Mouse (Mus musculus) forebrain, embryonic 11.5 days (tissue): ENCODE measurements around the gene Slc5a4b. TPM values are rescaled to one million over a fixed set of nuclear protein-coding genes. Genes with fewer than 3 reads are reported as not detected.

Source experiments
- ATAC-seq: fragments of 200-750 bp; cut with Nextera tagmentation; replicated peaks from 2 replicates; pipeline ENCODE4 v1.8.0; 2017; ENCODE audit warnings: moderate TSS enrichment; ENCODE audit not compliant: low FRiP score
- DNase-seq: peaks from one replicate; pipeline ENCODE4 v3.0.0-alpha.2; 2017; ENCODE audit warnings: low spot score
- H3K27ac ChIP-seq: fragments of 300-500 bp; sonication (generic); 2 replicates; pipeline ENCODE4 v1.5.1; 2014; ENCODE audit warnings: low read depth, low read length
- H3K27me3 ChIP-seq: fragments of 300-500 bp; sonication (generic); 2 replicates; pipeline ENCODE4 v1.6.1; 2014; ENCODE audit warnings: mild to moderate bottlenecking, low read length, mixed read lengths; ENCODE audit not compliant: control insufficient read depth, insufficient read depth
- H3K36me3 ChIP-seq: fragments of 300-500 bp; sonication (generic); 2 replicates; pipeline ENCODE4 v1.6.1; 2014; ENCODE audit warnings: mild to moderate bottlenecking, low read length, moderate library complexity, mixed read lengths; ENCODE audit not compliant: control insufficient read depth, insufficient read depth
- H3K4me1 ChIP-seq: fragments of 300-500 bp; sonication (generic); replicated peaks from 2 replicates; pipeline ENCODE4 v1.6.1; 2014; ENCODE audit warnings: low read length, mixed read lengths; ENCODE audit not compliant: control insufficient read depth, insufficient read depth
- H3K4me2 ChIP-seq: fragments of 300-500 bp; sonication (generic); 2 replicates; pipeline ENCODE4 v1.6.1; 2014; ENCODE audit warnings: low read depth, mild to moderate bottlenecking, low read length, moderate library complexity, mixed read lengths; ENCODE audit not compliant: severe bottlenecking
- H3K4me3 ChIP-seq: fragments of 300-500 bp; sonication (generic); 2 replicates; pipeline ENCODE4 v1.5.1; 2014; ENCODE audit warnings: low read depth, low read length
- H3K9ac ChIP-seq: fragments of 300-500 bp; sonication (generic); 2 replicates; pipeline ENCODE4 v1.6.1; 2014; ENCODE audit warnings: low read length
- H3K9me3 ChIP-seq: fragments of 300-500 bp; sonication (generic); 2 replicates; pipeline ENCODE4 v1.6.1; 2016; ENCODE audit warnings: low read length, mixed read lengths; ENCODE audit not compliant: control insufficient read depth
- WGBS: fragments of 180-500 bp; shearing (Covaris S2); extraction: QIAGEN DNeasy Blood & Tissue Kit; methylation state at CpG from one replicate; pipeline ENCODE4 v1.1.7; 2014; 5-methylcytosine and 5-hydroxymethylcytosine counted together
- polyA plus RNA-seq: library from polyadenylated mRNA; unstranded; fragments of >200 nt; fragmentation: Nextera tagmentation; extraction: Ambion mirVana; gene quantifications from 2 replicates; pipeline ENCODE4 v1.2.1, GENCODE M21; 2014

The Slc5a4b gene
- not detected in 2 replicates for polyA plus RNA-seq

- H3K4me1 ChIP-seq: no peaks in the 10 kb centered on the region
- H3K4me3 ChIP-seq: no peak within 1 kb of the TSS
- H3K27ac ChIP-seq: no peak within 1 kb of the TSS
- ATAC-seq (no peak), DNase-seq (no peak)
- H3K36me3 ChIP-seq: no peaks in the 10 kb centered on the region
- no peaks in the 10 kb centered on the region for H3K27me3 ChIP-seq
- H3K4me2 ChIP-seq: no peak within 1 kb of the TSS
- 92% methylated on average over 4 of the region's 4 CpGs for WGBS
- no peak within 1 kb of the TSS for H3K9ac ChIP-seq
- no peaks in the 10 kb centered on the region for H3K9me3 ChIP-seq
Measured at GRCm38 (mm10) chr10:76110861-76111260, at the start of gene Slc5a4b. Gene Slc5a4b, minus strand, starts transcription at chr10:76110961.

GRCm38 (mm10) chr10:76158009-76158408 lies 47.2 kb upstream of the Slc5a4b start:
- no peaks in the 10 kb centered on the region for H3K27me3 ChIP-seq

GRCm38 (mm10) chr10:76157528-76157927 lies 46.8 kb upstream of the Slc5a4b start:
- no peak for DNase-seq
- Histone ChIP-seq H3K4me3 (no peak overlapping the region), H3K27ac (no peak overlapping the region), H3K4me2 (no peak overlapping the region), H3K4me1 (no peaks in the 10 kb centered on the region), H3K27me3 (no peaks in the 10 kb centered on the region), H3K9ac (no peak overlapping the region), H3K9me3 (no peaks in the 10 kb centered on the region), H3K36me3 (no peaks in the 10 kb centered on the region)
- WGBS: 83% methylated on average over 5 of the region's 5 CpGs
- no peak for ATAC-seq

More at GRCm38 (mm10) chr10:76158009-76158408, 47.2 kb upstream of the Slc5a4b start:
- no peak for DNase-seq
- Histone ChIP-seq H3K36me3 (no peaks in the 10 kb centered on the region), H3K4me2 (no peak overlapping the region), H3K4me1 (no peaks in the 10 kb centered on the region), H3K27ac (no peak overlapping the region), H3K4me3 (no peak overlapping the region), H3K9ac (no peak overlapping the region), H3K9me3 (no peaks in the 10 kb centered on the region)
- no peak for ATAC-seq
- 82% methylated on average over 1 of the region's 1 CpGs for WGBS

GRCm38 (mm10) chr10:76155911-76156310 lies 45.1 kb upstream of the Slc5a4b start:
- DNase-seq (no peak), ATAC-seq (no peak)
- H3K27me3 ChIP-seq: no peaks in the 10 kb centered on the region
- no peaks in the 10 kb centered on the region for H3K9me3 ChIP-seq
- 84% methylated on average over 7 of the region's 7 CpGs for WGBS
- H3K4me2 ChIP-seq: no peak overlapping the region
- no peak overlapping the region for H3K4me3 ChIP-seq
- H3K36me3 ChIP-seq: no peaks in the 10 kb centered on the region
- H3K9ac ChIP-seq: no peak overlapping the region
- H3K4me1 ChIP-seq: no peaks in the 10 kb centered on the region
- H3K27ac ChIP-seq: no peak overlapping the region

- no peak within 1 kb of the TSS for H3K27ac ChIP-seq
- no peak within 1 kb of the TSS for H3K4me2 ChIP-seq
- ATAC-seq (no peak), DNase-seq (no peak)
- H3K9ac ChIP-seq: no peak within 1 kb of the TSS
- 90% methylated on average over 5 of the region's 5 CpGs for WGBS
- no peaks in the 10 kb centered on the region for H3K36me3 ChIP-seq
- H3K4me1 ChIP-seq: no peaks in the 10 kb centered on the region
- no peak within 1 kb of the TSS for H3K4me3 ChIP-seq
- H3K27me3 ChIP-seq: no peaks in the 10 kb centered on the region
- no peaks in the 10 kb centered on the region for H3K9me3 ChIP-seq
Measured at GRCm38 (mm10) chr10:76147278-76147677, 36.5 kb upstream of the Slc5a4b start, which contains the start of gene Slc5a4a. Gene Slc5a4a, plus strand, starts transcription at chr10:76147451.

GRCm38 (mm10) chr10:76146846-76147245 lies 36.1 kb upstream of the Slc5a4b start:
- no peak overlapping the region for H3K4me3 ChIP-seq
- H3K9me3 ChIP-seq: no peaks in the 10 kb centered on the region
- no peak overlapping the region for H3K4me2 ChIP-seq
- H3K9ac ChIP-seq: no peak overlapping the region
- H3K27ac ChIP-seq: no peak overlapping the region
- WGBS: 71% methylated on average over 8 of the region's 8 CpGs
- no peaks in the 10 kb centered on the region for H3K4me1 ChIP-seq
- H3K36me3 ChIP-seq: no peaks in the 10 kb centered on the region
- ATAC-seq (no peak), DNase-seq (no peak)
- H3K27me3 ChIP-seq: no peaks in the 10 kb centered on the region

DNA sequence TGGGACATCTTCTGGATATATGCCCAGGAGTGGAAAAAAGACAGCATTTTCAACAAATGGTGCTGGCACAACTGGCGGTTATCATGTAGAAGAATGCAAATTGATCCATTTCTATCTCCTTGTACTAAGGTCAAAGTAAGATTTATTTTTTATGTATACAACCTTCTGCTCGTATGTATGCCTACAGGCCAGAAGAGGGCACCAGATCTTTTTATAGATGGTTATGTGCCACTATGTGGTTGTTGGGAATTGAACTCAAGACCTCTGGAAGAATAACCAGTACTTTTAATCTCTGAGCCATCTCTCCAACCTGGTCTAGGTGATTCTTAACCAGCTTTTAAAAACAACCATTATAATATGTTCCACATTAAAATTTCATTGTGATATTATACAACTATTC lies 25.6 kb upstream of the Slc5a4b start:
- no peaks in the 10 kb centered on the region for H3K9me3 ChIP-seq
- WGBS: 77% methylated on average over 2 of the region's 2 CpGs
- DNase-seq (no peak), ATAC-seq (no peak)
- H3K36me3 ChIP-seq: no peaks in the 10 kb centered on the region
- H3K4me2 ChIP-seq: no peak overlapping the region
- no peak overlapping the region for H3K9ac ChIP-seq
- H3K27me3 ChIP-seq: no peaks in the 10 kb centered on the region
- H3K4me3 ChIP-seq: no peak overlapping the region
- H3K27ac ChIP-seq: no peak overlapping the region
- H3K4me1 ChIP-seq: no peaks in the 10 kb centered on the region

- 82% methylated on average over 4 of the region's 4 CpGs for WGBS
- H3K4me3 ChIP-seq: no peak overlapping the region
- H3K27ac ChIP-seq: no peak overlapping the region
- DNase-seq (no peak), ATAC-seq (no peak)
- no peaks in the 10 kb centered on the region for H3K36me3 ChIP-seq
- H3K27me3 ChIP-seq: no peaks in the 10 kb centered on the region
- no peaks in the 10 kb centered on the region for H3K9me3 ChIP-seq
- no peaks in the 10 kb centered on the region for H3K4me1 ChIP-seq
- no peak overlapping the region for H3K9ac ChIP-seq
- no peak overlapping the region for H3K4me2 ChIP-seq
Measured at GRCm38 (mm10) chr10:76132506-76132905, 21.7 kb upstream of the Slc5a4b start.

GRCm38 (mm10) chr10:76121495-76121894 lies 10.7 kb upstream of the Slc5a4b start:
- Histone ChIP-seq H3K9me3 (no peaks in the 10 kb centered on the region), H3K27me3 (no peaks in the 10 kb centered on the region), H3K9ac (no peak overlapping the region), H3K27ac (no peak overlapping the region), H3K36me3 (no peaks in the 10 kb centered on the region), H3K4me2 (no peak overlapping the region), H3K4me1 (no peaks in the 10 kb centered on the region), H3K4me3 (no peak overlapping the region)
- 89% methylated on average over 5 of the region's 5 CpGs for WGBS
- DNase-seq (no peak), ATAC-seq (no peak)
